Mouse (Mus musculus) R1 (cell line): ENCODE data around the gene Sgk1.

Experiments used
- DNase-seq: peaks from one replicate; pipeline ENCODE4 v3.0.0-alpha.2; 2018; ENCODE audit warnings: low read depth, low spot score

Sgk1 gene

DNA sequence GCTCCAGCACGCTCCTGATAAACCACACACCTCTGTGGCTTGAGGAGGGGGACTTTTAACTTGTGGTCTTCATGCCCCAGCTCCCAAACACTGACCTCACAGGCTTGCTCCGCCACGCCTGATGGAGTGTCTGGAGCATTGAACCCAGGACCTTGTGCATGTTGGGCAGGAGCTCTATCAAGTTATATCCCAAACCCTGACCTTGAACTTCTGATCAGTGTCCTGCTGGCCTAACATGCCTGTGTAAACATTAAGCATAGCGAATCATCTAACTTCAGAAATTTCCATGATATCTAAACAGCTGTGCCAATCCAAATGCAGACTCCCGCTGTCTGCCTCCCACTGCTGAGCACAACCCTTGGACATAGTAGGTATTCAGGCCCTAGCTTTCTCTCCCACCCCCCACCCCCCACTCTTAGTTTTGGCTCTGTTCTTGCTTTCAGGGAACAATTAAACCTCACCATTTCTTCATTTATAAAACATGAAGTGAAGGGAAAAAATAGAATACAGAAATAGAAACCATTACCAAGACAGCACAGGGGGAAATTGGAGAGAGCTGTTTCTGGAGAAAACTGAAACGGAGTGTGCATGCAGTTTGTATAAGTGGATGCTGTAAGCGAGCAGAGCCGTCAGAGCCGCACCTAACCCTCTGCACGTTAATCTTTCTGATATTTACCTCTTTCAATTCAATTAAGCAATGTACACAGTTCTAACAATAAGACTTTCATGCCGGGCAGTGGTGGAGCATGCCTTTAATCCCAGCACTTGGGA, 34.5 kb downstream of the Sgk1 start:
- no peak for DNase-seq

DNA sequence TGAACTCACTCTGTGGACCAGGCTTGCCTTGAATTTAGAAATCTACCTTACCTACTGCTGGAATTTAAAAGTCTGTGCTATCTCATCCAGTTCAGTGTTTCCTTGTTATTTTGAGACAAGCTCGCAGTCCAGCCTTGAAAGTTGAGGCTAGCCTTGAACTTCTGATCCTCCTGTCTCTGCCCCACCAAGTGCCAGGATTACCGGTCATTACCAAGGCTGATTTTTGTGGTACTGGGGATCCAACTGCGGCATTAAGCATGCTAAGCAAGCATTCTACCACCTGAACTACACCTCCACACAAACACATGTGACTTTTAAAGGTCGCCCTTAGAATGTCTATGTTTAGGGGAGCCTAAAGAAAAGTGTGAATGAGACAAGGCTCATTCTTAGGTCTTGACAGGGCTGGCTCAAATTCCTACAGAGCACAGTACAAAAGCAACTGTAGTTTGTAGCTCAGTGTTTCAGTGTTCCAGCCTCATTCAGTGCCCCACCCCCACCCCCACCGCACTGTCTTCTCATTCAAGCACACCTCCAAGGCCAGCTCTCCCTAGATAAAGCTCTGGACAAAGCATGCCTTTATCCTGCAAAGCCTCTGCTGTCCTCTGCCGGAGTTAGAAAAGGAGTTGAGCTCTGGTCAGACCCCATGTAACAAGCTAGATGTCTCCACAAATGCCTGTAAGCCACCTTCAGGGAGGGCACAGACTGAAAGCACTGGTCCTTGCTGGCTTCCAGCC, 36.2 kb downstream of the Sgk1 start:
- DNase-seq: peak; percentile 61

DNA sequence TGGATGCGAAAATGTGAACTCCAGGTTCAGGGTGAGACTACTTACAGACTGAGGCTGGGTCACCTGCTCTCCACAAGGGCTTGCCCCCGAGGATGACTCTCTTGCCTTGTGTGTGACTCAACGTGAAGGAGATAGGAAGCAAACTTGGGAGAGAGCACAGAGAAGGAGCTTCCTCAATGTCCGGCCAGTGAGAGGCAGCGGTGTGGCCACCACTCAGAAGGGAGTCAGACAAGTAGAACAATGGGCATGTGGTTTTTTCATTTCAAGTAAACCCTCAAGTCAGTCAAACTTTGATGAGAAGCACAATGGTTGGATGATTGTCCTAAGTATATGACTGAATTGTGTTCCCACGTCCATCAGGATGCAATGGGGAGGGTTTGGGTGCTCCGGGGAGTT, 36.8 kb downstream of the Sgk1 start:
- DNase-seq: no peak

DNA sequence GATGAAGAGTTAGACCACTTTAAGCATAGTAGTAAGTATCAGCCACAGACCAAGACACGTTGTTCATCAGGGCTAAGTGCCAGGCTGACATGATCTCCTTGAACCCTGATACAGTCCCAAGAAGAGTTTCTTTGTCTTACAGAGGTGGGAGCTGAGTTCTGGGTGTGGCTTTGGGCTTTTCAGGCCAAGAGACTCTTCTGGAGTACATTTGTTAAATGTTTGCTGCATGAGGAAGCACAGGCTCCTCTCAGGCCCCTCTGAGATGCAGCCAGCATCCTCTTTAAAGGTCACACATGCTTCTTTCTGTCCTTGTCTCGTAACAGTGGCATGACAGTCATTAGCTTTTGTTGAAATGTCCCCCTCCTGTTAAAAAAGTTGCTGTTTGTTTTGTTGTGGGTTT, 38.6 kb downstream of the Sgk1 start:
- peak; percentile 62 for DNase-seq

DNA sequence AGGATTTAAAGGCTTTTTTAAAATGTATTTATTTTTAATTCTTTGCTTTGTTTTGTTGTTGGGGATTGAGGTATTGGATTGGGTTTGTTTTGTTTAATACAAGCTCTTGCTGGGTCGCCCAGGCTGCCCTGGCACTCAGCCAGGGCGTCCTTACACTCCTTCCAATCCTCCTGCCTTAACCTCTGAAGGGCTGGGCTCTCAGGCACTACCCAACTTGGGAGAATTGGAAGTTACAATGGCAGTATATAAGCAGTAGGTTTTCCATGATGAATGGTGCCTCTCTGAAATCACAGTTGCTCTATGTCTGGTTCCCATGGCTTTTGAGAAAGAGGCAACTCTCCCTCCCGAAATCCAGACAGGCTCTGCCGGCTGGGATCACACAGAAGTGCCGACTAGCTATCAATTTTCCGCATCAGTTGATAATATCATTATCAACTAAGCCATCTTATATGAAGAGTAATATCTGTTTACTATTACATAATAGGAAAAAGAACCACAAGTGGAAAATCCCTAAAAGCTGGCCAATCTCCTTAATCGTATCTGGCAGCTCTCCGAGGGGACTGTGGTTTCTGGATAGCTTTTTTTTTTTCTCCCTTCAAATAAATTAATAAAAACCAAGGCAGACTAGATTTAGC, 40.8 kb downstream of the Sgk1 start:
- DNase-seq: no peak

DNA sequence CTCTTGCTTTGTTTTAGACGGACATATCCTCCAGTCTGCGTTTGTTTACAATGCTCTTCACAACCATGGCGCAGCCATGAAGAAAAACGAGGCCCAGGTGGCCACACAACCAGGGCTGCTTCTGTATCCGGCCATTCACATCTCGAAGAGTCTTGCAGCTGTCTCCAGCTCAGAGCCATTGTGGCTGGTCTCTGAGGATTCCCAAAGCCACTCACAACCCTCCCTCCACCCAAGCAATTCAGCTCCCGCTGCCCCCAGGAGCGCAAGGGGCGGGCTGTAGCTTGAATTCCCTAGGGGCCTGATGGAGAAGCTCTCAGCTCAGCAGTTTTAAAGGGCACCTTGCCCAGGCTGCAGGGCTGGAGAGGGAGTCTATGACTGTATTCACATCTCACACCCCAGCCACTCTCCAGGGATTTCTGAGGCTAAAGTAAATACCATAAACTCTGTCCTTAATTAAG, 41.5 kb downstream of the Sgk1 start:
- peak; percentile 69 for DNase-seq

DNA sequence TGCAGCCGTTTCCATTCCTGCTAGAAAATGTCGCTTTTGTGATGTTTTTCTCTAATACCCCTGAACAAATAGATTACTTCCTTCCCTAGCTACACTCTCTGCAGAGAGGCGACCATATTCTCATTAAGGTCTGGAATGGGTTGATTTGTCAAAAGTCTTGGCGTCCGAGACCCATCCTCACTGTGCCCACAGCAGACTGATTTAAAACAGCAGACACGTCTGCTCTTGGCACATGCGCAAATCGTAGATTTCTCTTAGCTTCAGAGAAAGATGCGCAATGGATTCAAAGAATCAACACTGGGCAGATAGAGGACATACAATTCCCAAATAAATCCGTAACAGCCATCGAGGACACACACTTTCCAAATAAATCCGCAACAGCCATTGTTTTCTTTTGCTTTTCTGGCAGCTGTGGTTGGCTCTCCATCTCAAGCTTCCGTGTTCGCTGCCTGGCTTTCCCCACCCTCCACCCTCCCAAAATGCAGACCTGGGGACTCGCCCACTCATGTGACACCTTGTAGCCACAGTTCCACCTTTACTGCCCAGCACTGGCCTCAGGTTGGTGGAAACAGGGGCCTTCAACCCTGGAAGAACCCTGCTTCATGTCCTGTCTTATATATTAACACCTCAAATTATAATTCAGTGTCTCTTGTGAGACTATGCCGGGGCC, 42.2 kb downstream of the Sgk1 start:
- peak; percentile 26 for DNase-seq

DNA sequence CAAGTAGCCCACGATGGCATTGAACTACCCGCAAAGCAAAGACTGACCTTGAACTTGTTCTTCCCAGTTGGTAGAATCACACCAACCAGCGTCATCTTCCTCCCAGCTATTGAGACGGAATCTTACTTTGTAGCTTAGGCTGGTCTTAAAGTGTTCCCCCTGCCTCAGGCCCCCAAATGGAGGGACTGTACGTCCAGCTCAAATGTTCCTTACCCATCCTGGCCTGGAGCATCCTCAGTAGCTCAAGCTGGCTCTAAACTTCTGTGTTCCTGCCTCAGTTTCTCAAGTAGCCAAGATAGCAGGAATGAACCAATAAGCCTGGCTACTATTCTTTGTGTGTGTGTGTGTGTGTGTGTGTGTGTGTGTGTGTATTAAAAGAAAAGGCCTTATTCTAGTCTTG, 45.0 kb downstream of the Sgk1 start:
- DNase-seq: no peak

DNA sequence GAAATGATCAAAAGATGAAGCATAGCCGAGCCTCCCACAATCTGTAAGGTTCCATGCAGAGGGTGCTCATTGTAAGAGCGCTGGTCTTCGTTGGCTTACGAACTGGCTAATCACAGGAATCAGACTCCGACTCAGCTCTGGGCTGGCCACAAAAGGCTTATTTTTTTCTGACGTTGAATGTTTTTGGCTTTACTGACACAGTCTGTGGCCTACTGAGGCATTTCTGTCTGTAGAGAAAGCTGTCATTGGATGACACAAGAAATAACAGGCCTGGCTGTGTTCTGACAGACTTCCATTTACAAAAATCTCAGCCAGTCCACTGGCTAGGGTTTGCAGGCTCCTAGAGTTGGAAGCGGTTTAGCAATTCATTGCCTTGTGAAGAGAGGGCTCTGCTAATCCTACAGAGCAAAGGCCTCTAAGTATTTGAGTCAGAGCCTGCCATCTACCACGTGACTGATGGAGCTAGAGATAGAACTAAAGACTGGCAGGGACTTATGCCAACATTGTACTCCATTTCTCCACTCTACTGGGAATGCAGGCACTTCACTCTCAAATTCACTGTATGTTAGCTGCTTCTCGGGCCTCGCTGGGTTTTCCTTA, 48.9 kb downstream of the Sgk1 start:
- DNase-seq: no peak

DNA sequence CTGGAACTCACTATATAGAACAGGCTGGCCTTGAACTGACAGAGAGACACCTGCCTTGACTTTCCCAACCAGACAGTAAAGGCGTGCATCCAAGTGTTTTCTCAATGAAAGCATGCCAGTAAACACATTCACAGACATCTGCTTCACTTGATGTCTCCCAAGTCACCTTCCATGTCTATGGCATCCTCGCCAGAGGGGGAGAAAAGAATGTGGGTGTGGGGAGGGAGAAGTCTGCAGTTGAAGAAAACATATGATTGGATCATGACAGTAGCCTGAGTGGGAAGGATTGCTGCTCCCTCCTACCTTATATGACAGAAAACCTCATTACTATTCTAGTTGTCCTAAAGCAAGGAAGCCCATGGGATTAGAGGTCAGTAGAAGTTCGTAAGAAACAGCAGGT, 50.8 kb downstream of the Sgk1 start:
- no peak for DNase-seq

DNA sequence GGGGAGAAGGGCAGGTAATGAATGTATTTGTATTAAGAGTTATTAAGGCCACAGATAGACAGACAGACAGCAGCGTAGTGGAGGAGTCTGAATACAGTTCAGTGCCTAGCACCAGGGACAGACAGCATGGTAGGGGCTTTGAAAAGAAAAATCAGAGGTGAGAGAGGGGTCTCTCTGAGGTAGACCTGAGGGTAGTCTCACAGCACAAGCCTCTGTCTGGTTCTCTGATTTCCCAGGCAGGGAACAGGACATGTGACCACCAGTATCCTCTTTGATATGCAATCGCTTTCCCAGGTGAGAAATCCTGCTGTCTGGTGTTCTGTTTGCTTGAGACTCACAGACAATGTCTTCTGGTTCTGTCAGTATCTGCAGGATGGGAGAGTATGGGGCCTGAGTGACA, 52.8 kb downstream of the Sgk1 start:
- DNase-seq: no peak

DNA sequence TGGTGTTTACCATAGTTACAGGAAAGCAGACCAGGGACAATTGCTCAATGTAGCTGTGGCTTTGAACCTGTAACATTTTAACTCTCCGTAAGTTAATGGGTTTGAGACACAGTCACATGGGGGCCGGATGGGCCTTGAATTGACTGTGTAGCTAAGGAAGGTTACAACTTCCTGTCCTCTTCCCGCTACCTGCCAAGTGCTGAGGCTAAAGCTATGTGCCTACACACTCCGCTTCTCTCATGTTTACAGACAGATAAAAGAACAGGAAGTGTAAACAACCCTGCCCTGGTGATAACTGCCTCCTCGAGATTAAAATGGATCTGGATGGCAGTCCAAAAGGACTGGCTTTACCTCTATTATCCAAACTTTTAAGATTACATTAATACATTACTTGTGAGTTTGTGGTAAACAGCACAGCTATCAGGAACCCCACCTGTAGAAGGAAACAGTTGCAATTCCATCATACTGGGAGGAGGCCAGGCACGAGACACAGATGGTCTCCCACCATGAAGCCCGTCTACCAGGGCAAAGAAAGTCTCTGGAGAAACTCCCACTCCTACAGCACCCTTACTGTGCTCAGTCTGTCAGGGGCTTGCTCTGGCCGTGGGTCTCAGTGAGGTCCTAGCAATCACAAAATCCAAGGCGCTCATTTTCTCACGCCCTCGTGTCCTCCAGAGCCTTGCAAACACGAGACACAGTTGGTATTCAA, 54.7 kb downstream of the Sgk1 start:
- DNase-seq: peak; percentile 29

DNA sequence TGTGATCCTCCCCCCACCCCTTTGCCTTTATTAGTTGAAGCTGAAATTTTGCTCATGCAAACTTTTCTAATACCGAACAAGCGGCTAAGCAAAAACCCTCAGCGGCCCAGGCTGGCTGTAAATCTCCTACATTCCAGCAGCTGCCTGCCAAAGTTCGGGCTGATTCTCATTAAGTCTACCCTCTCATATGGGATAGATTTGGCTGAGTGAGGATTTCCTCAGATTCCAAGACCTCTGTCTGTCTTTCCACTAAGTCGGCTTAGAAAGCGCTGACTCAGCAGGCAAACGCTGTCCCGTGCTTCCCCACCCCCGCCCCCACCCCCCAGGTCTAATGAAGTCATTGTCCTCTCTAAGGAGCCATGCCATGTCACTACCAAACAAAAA, 55.2 kb downstream of the Sgk1 start:
- DNase-seq: peak; percentile 71

DNA sequence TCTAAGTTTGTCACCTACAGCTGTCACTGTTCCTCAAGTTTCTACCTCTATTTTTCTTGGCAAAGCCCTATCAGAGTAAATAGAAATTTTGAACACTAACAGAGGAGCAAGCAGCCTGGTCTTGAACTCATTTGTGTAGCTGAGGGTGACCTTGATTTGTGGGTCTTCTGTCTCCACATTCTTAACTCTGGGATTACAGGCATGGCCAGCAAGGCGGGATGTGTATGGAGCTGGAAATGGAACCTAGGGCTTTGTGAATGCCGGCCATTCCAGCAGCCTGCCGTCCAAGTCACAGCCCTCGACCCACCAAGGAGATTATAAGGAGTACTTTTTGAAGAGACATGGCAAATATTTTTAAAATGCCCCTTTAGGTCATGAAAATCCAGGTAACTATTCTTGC, 56.2 kb downstream of the Sgk1 start:
- DNase-seq: no peak

DNA sequence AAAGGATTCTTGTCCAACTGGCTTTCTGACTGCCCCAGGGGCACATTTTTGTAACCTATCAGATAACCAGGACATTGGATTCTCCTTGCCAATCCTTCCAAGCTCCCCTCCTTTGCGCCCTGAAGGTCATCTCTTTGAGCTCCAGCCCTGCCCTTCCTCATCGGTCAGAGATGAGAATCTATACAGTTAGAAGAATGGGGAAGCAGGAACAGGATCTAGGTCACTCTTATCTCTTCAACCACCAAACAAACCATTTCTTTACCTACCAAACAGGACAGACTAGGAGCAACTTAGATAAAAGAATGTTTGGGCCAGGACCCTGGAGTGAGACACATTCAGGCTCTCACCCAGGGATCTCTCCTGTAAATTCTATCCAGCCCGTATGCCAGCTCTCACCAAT, 59.3 kb downstream of the Sgk1 start:
- DNase-seq: no peak

DNA sequence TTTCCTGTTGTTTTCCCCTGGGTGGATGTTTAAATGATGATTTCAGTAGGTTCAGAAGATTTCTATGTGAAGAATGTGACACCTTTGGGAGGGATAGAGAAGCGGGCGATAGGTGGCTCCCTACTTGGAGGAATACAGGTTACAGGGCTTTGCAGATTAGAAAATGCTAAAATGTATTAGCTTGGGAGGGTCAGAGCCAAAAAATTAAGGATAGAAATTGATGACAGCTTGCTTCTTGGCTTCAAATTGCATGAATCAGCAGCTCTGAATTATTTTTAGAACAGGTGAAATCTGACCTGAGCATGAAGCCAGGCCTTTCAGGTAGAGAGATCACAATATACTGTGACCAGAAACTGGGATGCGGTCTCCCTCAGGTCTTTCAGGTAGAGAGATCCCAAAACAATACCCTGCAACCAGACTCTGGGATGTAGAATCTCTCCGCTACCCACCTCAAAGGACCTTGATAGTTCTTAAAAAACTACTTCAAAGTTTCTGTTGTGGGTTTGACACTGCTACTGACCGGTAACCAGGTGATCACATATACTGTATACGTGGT, 61.2 kb downstream of the Sgk1 start:
- no peak for DNase-seq

DNA sequence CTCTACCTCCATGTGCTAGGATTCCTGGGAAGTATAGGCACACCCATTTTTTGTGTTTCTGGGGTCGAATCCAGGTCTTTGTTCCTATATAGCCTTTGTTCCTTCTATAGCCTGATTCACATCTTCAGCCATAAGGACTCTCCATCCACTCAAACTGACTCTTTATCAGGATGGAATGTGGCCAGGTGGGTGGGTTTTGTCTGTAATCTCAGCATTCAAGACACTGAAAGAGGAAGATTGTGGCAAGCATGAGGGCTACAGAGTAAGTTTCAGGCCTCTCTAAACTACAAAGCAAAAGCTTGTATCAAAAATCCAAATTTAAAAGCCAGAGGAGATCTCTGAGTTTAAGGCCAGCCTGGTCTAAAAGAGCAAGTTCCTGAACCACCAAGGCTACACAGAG, 63.2 kb downstream of the Sgk1 start:
- DNase-seq: no peak

DNA sequence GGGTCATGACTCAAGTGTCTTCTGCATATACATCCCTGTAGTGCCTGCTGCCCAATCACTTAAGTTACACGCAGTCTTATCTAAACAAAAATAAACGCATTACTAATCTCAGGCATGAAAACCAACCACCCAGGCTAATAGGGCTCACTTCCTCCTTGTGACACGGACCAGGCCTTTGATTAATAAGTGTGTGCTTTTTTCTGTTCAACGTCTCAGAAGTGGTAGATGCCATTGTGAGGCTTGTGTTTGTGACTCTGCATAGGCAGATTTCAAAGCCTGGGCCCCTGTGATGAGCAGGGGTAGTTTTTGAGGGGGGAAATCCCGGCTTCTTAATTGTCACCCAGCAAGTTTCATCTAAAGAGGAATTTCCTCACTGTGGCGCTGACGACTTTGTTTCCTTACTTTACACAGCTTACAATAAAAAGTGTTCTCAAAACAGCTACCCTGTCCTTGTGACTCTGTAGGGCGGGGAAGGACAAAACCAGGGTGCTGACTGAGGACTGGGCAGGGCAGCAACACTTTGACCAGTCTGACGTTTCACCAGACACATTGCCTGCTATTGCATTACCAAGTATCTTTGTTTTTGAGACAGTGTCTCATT, 64.9 kb downstream of the Sgk1 start:
- no peak for DNase-seq

DNA sequence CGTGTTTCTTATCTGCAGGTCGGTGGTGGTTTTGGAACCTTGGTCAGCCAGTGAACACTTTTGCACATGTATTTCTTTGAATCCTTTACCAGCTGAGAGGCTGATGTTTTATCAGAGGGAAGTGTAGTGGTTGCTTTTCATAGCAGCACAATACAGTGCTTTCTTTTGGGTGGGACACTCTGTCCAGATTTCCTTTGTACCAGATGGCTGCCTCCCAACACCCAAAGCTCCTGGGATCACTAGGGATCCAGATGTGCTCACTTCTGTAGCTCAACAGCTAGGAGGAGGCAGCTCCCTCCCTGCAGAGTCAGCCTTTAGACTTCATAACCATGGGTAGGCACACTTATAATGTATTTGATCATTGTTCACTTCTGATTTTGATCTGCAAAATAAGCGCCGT, 70.5 kb downstream of the Sgk1 start:
- DNase-seq: no peak

DNA sequence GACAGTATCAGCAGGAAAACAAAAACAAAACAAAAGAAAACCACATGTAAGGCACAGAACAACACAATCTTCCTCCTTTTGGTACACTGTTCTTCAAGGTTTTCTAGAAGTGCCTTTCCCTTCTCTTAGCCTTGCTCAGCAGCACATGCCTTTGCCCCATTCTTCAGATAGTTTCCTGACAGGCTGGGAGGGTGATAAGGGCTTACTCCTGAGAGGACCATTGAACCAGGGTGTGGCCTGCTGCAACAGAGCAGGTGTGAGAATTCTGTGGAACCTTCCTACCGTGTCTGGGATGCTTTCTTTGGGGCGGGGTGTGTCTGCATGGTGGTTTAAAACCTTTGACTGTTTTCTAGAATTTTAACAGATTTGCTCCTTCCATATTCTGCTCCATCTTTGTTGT, 79.1 kb downstream of the Sgk1 start:
- DNase-seq: no peak

DNA sequence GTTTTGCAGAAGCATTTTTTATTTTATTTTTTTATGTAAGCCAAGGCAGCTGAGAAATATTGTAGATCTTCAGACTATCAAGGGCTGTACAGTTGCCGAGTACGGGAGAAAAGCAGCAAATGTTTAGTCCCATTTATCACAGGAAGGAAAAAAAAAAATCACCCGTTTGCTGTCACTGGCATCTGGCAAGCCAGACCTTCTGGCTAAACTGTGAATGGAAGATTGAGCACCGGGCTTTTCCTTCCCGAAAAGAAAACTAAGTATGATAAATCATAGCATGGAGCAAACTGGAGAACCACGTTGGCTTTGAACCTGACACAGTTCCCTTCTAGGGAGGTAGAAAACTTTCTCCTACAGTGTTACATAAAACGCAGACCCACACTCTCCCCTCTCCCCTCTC, 81.0 kb downstream of the Sgk1 start:
- DNase-seq: no peak
